ENCODE assay signal across 8 mouse cellular contexts in genomic region chr11:3203771-3204170, GRCm38 (mm10). TPM values are rescaled to one million over a fixed set of nuclear protein-coding genes. Genes with fewer than 3 reads are reported as not detected.
DNase-seq lines count a peak whose midpoint lies in the region; ATAC-seq and TF ChIP-seq lines count a peak whose summit lies in the region.

No protein-coding gene starts in this region.

- ATAC-seq in heart, embryonic 16.5 days (replicated peaks; ENCODE audit: extremely low read depth, insufficient read depth, low FRiP score): no peak
- no peak for ATAC-seq in forebrain, embryonic 14.5 days
- ATAC-seq in liver, embryonic 15.5 days (ENCODE audit: insufficient read depth): no peak

- no peak for DNase-seq in heart, postnatal 25 days (ENCODE audit: low spot score)
- peak; percentile 68 for DNase-seq in MEL (ENCODE audit: low read depth, low spot score)
- no peak for DNase-seq in forebrain, embryonic 14.5 days (ENCODE audit: low spot score)
- no peak for DNase-seq in left cerebral cortex, adult 11 months (ENCODE audit: low spot score)
- DNase-seq in cerebellum, adult 9-11 months: no peak
- DNase-seq in B cell, adult 2 months: no peak

- TF ChIP-seq RAD21 in MEL (IDR thresholded peaks at IDR 0.05; ENCODE audit: low read depth, low read length): no peak

- H3K27ac ChIP-seq in heart, embryonic 16.5 days (ENCODE audit: low read length): no peak overlapping the region
- H3K27ac ChIP-seq in MEL (ENCODE audit: control insufficient read depth, low read depth, low read length): peak overlapping the region; percentile 67
- H3K27ac ChIP-seq in forebrain, embryonic 14.5 days (ENCODE audit: low read depth, low read length): no peak overlapping the region
- no peak overlapping the region for H3K27ac ChIP-seq in liver, embryonic 15.5 days (replicated peaks)

- peaks cover 13% of the 10 kb centered on the region; the same call in 1 of the 2 replicates for H3K36me3 ChIP-seq in heart, embryonic 16.5 days (ENCODE audit: control insufficient read depth, insufficient read depth)
- H3K36me3 ChIP-seq in MEL (ENCODE audit: control insufficient read depth in 1 of 2, insufficient read depth in 2 of 2, low read length in 2 of 2): peaks cover 10 to 30% of the 10 kb centered on the region in 2 experiments
- H3K36me3 ChIP-seq in forebrain, embryonic 14.5 days (ENCODE audit: control insufficient read depth, insufficient read depth, low read length): peaks cover 27% of the 10 kb centered on the region
- H3K36me3 ChIP-seq in liver, embryonic 15.5 days (replicated peaks): peaks cover 45% of the 10 kb centered on the region

- no peak for TF ChIP-seq POLR2A in MEL (IDR thresholded peaks at IDR 0.05; ENCODE audit: control insufficient read depth in 1 of 2, insufficient read depth in 1 of 2, low read depth in 1 of 2, low read length in 2 of 2, poor library complexity in 1 of 2)

- no peak for TF ChIP-seq EP300 in MEL (IDR thresholded peaks at IDR 0.05; ENCODE audit: low read depth in 1 of 2, low read length in 2 of 2)

- no peaks in the 10 kb centered on the region for H3K9me3 ChIP-seq in heart, embryonic 16.5 days (replicated peaks; ENCODE audit: control insufficient read depth, low read length)
- H3K9me3 ChIP-seq in MEL (replicated peaks; ENCODE audit: insufficient read depth, low read length): no peaks in the 10 kb centered on the region
- H3K9me3 ChIP-seq in forebrain, embryonic 14.5 days (replicated peaks; ENCODE audit: control insufficient read depth, low read length): no peaks in the 10 kb centered on the region
- H3K9me3 ChIP-seq in liver, embryonic 15.5 days (replicated peaks): no peaks in the 10 kb centered on the region

- 73% methylated on average over 2 of the region's 2 CpGs for WGBS in heart, embryonic 16.5 days
- WGBS in forebrain, embryonic 14.5 days: 79% methylated on average over 2 of the region's 2 CpGs
- 39% methylated on average over 2 of the region's 2 CpGs for WGBS in liver, embryonic 15.5 days (ENCODE audit: insufficient replicate concordance)

- H3K4me3 ChIP-seq in heart, embryonic 16.5 days (ENCODE audit: low read length): peak overlapping the region; percentile 49; the same call in 1 of the 2 replicates
- peak overlapping the region; percentile 78 to 83 for H3K4me3 ChIP-seq in MEL (ENCODE audit: control insufficient read depth in 1 of 2, insufficient read depth in 1 of 2, low read depth in 2 of 2, low read length in 2 of 2)
- H3K4me3 ChIP-seq in forebrain, embryonic 14.5 days (ENCODE audit: low read depth, low read length): no peak overlapping the region
- H3K4me3 ChIP-seq in liver, embryonic 15.5 days (replicated peaks): peak overlapping the region; percentile 58

- H3K27me3 ChIP-seq in heart, embryonic 16.5 days (ENCODE audit: control insufficient read depth, insufficient read depth, low read length): no peaks in the 10 kb centered on the region
- no peaks in the 10 kb centered on the region for H3K27me3 ChIP-seq in MEL (ENCODE audit: control insufficient read depth in 1 of 2, insufficient read depth in 2 of 2, low read length in 2 of 2)
- H3K27me3 ChIP-seq in forebrain, embryonic 14.5 days (replicated peaks; ENCODE audit: control insufficient read depth, insufficient read depth, low read length): no peaks in the 10 kb centered on the region
- no peaks in the 10 kb centered on the region for H3K27me3 ChIP-seq in liver, embryonic 15.5 days

- no peak overlapping the region for H3K9ac ChIP-seq in heart, embryonic 16.5 days (ENCODE audit: low read length)
- peak overlapping the region; percentile 85 for H3K9ac ChIP-seq in MEL (ENCODE audit: control insufficient read depth, low read depth, low read length, poor library complexity, severe bottlenecking)
- no peak overlapping the region for H3K9ac ChIP-seq in forebrain, embryonic 14.5 days (ENCODE audit: low read length)
- H3K9ac ChIP-seq in liver, embryonic 15.5 days: no peak overlapping the region

- TF ChIP-seq CTCF in MEL (IDR thresholded peaks at IDR 0.05 in 2 of 3, conservative IDR thresholded peaks at IDR 0.05 in 1 of 3; ENCODE audit: control insufficient read depth in 1 of 3, insufficient read depth in 1 of 3, low read depth in 2 of 3, low read length in 3 of 3, poor library complexity in 1 of 3, severe bottlenecking in 1 of 3): no peak

- peaks cover 52% of the 10 kb centered on the region for H3K79me2 ChIP-seq in MEL (ENCODE audit: control insufficient read depth, insufficient read depth, low read length, poor library complexity)

- H3K4me2 ChIP-seq in heart, embryonic 16.5 days (ENCODE audit: low read depth, low read length): peak overlapping the region; percentile 49
- peak overlapping the region; percentile 34 for H3K4me2 ChIP-seq in forebrain, embryonic 14.5 days (ENCODE audit: low read length)
- peak overlapping the region; percentile 50 for H3K4me2 ChIP-seq in liver, embryonic 15.5 days

- intact Hi-C loops in heart, postnatal 25 days (cut with DNase I): no loop called here

- H3K4me1 ChIP-seq in heart, embryonic 16.5 days (ENCODE audit: control insufficient read depth, insufficient read depth, low read length): no peaks in the 10 kb centered on the region
- H3K4me1 ChIP-seq in MEL (ENCODE audit: control insufficient read depth in 1 of 2, insufficient read depth in 2 of 2, low read length in 2 of 2): peaks cover 7 to 14% of the 10 kb centered on the region in 2 experiments
- H3K4me1 ChIP-seq in forebrain, embryonic 14.5 days (ENCODE audit: control insufficient read depth, insufficient read depth, low read length): no peaks in the 10 kb centered on the region
- H3K4me1 ChIP-seq in liver, embryonic 15.5 days (replicated peaks): peaks cover 30% of the 10 kb centered on the region

TF ChIP-seq in MEL, 35 proteins besides CTCF, POLR2A, EP300 and RAD21:
- TF ChIP-seq ZC3H11A (IDR thresholded peaks at IDR 0.05; ENCODE audit: low read depth, low read length): no peak
- no peak for TF ChIP-seq JUND (IDR thresholded peaks at IDR 0.05; ENCODE audit: low read depth, low read length)
- no peak for TF ChIP-seq BHLHE40 (IDR thresholded peaks at IDR 0.05; ENCODE audit: borderline replicate concordance, low read depth, low read length)
- TF ChIP-seq GATA1 (IDR thresholded peaks at IDR 0.05; ENCODE audit: low read depth, low read length): no peak
- TF ChIP-seq KAT2A (conservative IDR thresholded peaks at IDR 0.05; ENCODE audit: low read depth, low read length): no peak
- no peak for TF ChIP-seq SMC3 (IDR thresholded peaks at IDR 0.05; ENCODE audit: low read depth, low read length)
- TF ChIP-seq POLR2AphosphoS2 (IDR thresholded peaks at IDR 0.05; ENCODE audit: low read length): no peak
- TF ChIP-seq MAX (IDR thresholded peaks at IDR 0.05; ENCODE audit: low read length): no peak
- no peak for TF ChIP-seq TCF12 (IDR thresholded peaks at IDR 0.05; ENCODE audit: low read depth, low read length)
- TF ChIP-seq SIN3A (IDR thresholded peaks at IDR 0.05; ENCODE audit: low read length): no peak
- no peak for TF ChIP-seq NELFE (IDR thresholded peaks at IDR 0.05; ENCODE audit: low read depth, low read length)

RNA-seq across cellular contexts. Expression of gene Eif4enif1, which starts 1.6 kb away (rescaled TPM):
- polyA plus RNA-seq in heart, embryonic 16.5 days (2015; fragmentation: Nextera tagmentation; extraction: Ambion mirVana): 29.2 and 31.9 TPM in 2 replicates
- total RNA-seq in heart, postnatal 25 days (2021): 10 to 100 TPM; 42.1 to 45.1 TPM
- total RNA-seq in MEL (2012; rRNA removed): 42.8 and 59.6 TPM in 2 replicates
- 100 to 1,000 TPM; 103 to 235 TPM for polyA plus RNA-seq in MEL (2012; ENCODE audit: insufficient read depth in 1 of 2, insufficient read length in 2 of 2, low read depth in 1 of 2, low replicate concordance in 2 of 2, missing spikeins in 1 of 2)
- polyA plus RNA-seq in forebrain, embryonic 14.5 days (2014; fragmentation: Nextera tagmentation; extraction: Ambion mirVana): 36.7 and 40.4 TPM in 2 replicates
- polyA plus RNA-seq in liver, embryonic 15.5 days (2015; fragmentation: Nextera tagmentation; extraction: Ambion mirVana): 22.3 and 23.9 TPM in 2 replicates

RNA-seq across cellular contexts. Expression of gene Sfi1, which starts 10.5 kb away (rescaled TPM):
- polyA plus RNA-seq in heart, embryonic 16.5 days (2015; fragmentation: Nextera tagmentation; extraction: Ambion mirVana): 12.0 and 12.1 TPM in 2 replicates
- total RNA-seq in heart, postnatal 25 days (2021): 10 to 100 TPM; 19.1 to 21.7 TPM
- total RNA-seq in MEL (2012; rRNA removed): 49.8 and 50.8 TPM in 2 replicates
- polyA plus RNA-seq in MEL (2012; ENCODE audit: insufficient read depth in 1 of 2, insufficient read length in 2 of 2, low read depth in 1 of 2, low replicate concordance in 2 of 2, missing spikeins in 1 of 2): 100 to 1,000 TPM in 1 of 2 experiments, 10 to 100 TPM in 1; 83.6 to 180 TPM
- 6.4 and 9.0 TPM in 2 replicates for polyA plus RNA-seq in forebrain, embryonic 14.5 days (2014; fragmentation: Nextera tagmentation; extraction: Ambion mirVana)
- polyA plus RNA-seq in liver, embryonic 15.5 days (2015; fragmentation: Nextera tagmentation; extraction: Ambion mirVana): 3.2 and 4.2 TPM in 2 replicates
